Mouse (Mus musculus) embryonic facial prominence, embryonic 10.5 days (tissue): ENCODE measurements around the gene Adi1. TPM values are rescaled to one million over a fixed set of nuclear protein-coding genes. Genes with fewer than 3 reads are reported as not detected.

ENCODE experiments used
- DNase-seq: peaks from one replicate; pipeline ENCODE4 v3.0.0-alpha.2; 2017; ENCODE audit warnings: low spot score
- H3K27ac ChIP-seq: fragments of 300-500 bp; sonication (generic); replicated peaks from 2 replicates; pipeline ENCODE4 v1.5.1; 2016; ENCODE audit warnings: mild to moderate bottlenecking
- H3K27me3 ChIP-seq: fragments of 300-500 bp; sonication (generic); replicated peaks from 2 replicates; pipeline ENCODE4 v1.6.1; 2016; ENCODE audit warnings: low read depth, mild to moderate bottlenecking; ENCODE audit not compliant: poor library complexity, severe bottlenecking
- H3K36me3 ChIP-seq: fragments of 300-500 bp; sonication (generic); replicated peaks from 2 replicates; pipeline ENCODE4 v1.6.1; 2016; ENCODE audit warnings: mild to moderate bottlenecking, moderate library complexity
- H3K4me1 ChIP-seq: fragments of 300-500 bp; sonication (generic); 2 replicates; pipeline ENCODE4 v1.6.1; 2016
- H3K4me3 ChIP-seq: fragments of 300-500 bp; sonication (generic); 2 replicates; pipeline ENCODE4 v1.5.1; 2016; ENCODE audit warnings: mild to moderate bottlenecking, moderate library complexity
- H3K9me3 ChIP-seq: fragments of 300-500 bp; sonication (generic); 2 replicates; pipeline ENCODE4 v1.6.1; 2016; ENCODE audit warnings: mild to moderate bottlenecking
- WGBS: fragments of 180-500 bp; shearing (Covaris S2); methylation state at CpG from one replicate; pipeline ENCODE4 v1.1.7; 2016; 5-methylcytosine and 5-hydroxymethylcytosine counted together
- polyA plus RNA-seq: library from polyadenylated mRNA; unstranded; fragments of >200 nt; fragmentation: Nextera tagmentation; extraction: Ambion mirVana; gene quantifications from 2 replicates; pipeline ENCODE4 v1.2.1, GENCODE M21; 2016

Gene Adi1
- polyA plus RNA-seq, result 56.9 and 62.2 TPM in 2 replicates

DNA sequence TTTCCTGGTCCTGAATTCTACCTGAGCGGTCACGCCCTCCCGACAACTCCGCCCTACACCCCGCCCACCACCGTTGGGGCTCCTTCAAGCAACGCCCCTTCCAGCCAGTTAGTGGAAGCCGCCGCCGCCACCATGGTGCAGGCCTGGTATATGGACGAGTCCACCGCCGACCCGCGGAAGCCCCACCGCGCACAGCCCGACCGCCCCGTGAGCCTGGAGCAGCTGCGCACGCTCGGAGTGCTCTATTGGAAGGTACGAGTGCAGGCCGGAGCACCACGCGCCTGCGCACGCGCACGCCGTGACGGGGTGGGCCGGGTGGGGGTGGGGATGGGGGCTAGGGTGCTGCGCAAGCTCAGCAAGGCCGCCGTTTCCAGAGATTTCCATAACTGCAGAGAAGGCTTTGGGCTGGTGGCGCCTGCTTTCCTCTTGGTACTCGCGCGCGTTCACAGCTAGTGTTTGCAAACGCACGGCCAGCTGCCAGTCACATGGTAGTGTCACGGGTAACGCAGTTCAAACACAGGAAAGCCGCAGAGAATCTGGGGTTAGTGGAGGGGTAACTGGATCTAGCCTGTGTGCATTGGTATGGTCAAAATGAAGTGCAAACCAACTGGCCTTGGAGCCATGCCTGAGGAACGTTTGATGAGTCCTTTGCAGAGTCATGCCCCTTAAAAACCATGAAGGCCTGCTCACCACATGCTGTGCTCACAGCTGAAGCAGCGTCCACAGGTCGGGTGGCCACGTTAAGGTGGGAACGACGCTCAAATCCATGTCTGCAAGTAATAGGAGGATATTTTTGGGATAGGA is at the start of gene Adi1:
Adi1 (plus strand) TSS at position 111 of the 804 bp plus-strand sequence.
- DNase-seq, result peak; percentile 93
- Histone ChIP-seq H3K4me3 (peak within 1 kb of the TSS; percentile 64), H3K27ac (peak within 1 kb of the TSS; percentile 93), H3K36me3 (peaks cover 29% of the 10 kb centered on the region), H3K27me3 (no peaks in the 10 kb centered on the region), H3K9me3 (no peaks in the 10 kb centered on the region), H3K4me1 (peaks cover 20% of the 10 kb centered on the region)
- WGBS, result 4% methylated on average over 53 of the region's 53 CpGs

DNA sequence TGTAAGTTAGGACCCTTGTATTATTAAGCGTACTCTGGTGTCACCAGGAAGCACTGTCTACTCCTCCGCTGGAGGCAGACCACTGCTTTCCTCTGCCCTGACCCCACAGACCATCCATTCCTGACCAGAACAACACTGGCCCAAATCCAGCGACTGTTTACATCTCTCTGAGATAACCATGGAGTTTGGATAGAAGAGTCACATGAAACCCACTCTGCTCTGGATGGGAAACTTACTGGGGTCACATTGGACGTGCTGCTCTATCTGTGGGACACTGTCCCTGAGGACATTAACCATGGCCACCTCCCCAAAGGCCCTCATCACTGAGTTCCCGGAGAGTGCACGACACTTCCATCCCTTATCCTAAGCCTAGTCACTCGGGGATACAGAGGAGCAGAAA is 49.6 kb upstream of the Adi1 start:
- H3K27me3 ChIP-seq, result no peaks in the 10 kb centered on the region
- H3K27ac ChIP-seq, result no peak overlapping the region
- H3K9me3 ChIP-seq, result no peaks in the 10 kb centered on the region
- H3K36me3 ChIP-seq, result peaks cover 27% of the 10 kb centered on the region
- no peak for DNase-seq
- no peak overlapping the region for H3K4me3 ChIP-seq
- 87% methylated on average over 7 of the region's 7 CpGs for WGBS
- peaks cover 15% of the 10 kb centered on the region for H3K4me1 ChIP-seq

DNA sequence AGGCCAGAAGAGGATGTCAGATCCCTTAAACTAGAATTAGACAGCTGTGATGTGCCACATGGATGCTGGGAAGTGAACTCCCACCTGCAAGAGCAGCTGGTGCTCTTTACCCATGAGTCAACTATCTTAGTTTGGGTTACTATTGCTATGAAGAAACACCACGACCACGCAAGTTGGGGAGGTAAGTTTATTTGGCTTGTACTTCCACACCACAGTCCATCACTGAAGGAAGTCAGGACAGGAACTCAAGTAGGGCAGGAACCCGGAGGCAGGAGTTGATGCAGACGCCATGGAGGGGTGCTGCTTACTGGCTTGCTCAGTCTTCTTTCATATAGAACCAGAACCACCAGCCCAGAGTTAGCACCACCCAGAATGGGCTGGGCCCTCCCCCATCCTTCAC is 47.9 kb upstream of the Adi1 start:
- 74% methylated on average over 4 of the region's 4 CpGs for WGBS
- H3K9me3 ChIP-seq, result no peaks in the 10 kb centered on the region

DNA sequence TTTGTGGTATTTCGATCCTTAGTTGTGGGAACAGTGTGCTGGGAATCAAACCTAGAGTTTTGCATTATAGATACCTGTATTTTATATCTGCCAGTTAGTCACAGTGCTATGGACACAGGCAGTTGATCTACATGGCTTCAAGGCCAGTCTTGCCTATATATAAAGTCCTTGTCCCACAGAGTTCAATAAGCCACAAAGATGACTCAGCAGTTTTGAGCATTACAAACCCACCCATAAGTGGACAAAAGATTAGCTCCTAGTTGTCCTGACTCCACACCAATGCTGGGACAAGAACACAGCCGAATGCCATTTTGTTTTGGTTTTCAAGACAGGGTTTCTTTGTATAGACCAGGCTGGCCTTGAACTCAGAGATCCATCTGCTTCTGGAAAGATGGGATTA is 46.6 kb upstream of the Adi1 start:
- Histone ChIP-seq H3K36me3 (peaks cover 57% of the 10 kb centered on the region), H3K27ac (no peak overlapping the region), H3K9me3 (no peaks in the 10 kb centered on the region), H3K27me3 (no peaks in the 10 kb centered on the region), H3K4me1 (peaks cover 13% of the 10 kb centered on the region), H3K4me3 (no peak overlapping the region)
- DNase-seq, result no peak
- 92% methylated on average over 2 of the region's 2 CpGs for WGBS

More for the DNA sequence above, 47.9 kb upstream of the Adi1 start:
- DNase-seq, result no peak
- peaks cover 44% of the 10 kb centered on the region for H3K36me3 ChIP-seq
- H3K27me3 ChIP-seq, result no peaks in the 10 kb centered on the region
- no peak overlapping the region for H3K27ac ChIP-seq
- no peak overlapping the region for H3K4me3 ChIP-seq
- peaks cover 5% of the 10 kb centered on the region; the same call in 1 of the 2 replicates for H3K4me1 ChIP-seq

DNA sequence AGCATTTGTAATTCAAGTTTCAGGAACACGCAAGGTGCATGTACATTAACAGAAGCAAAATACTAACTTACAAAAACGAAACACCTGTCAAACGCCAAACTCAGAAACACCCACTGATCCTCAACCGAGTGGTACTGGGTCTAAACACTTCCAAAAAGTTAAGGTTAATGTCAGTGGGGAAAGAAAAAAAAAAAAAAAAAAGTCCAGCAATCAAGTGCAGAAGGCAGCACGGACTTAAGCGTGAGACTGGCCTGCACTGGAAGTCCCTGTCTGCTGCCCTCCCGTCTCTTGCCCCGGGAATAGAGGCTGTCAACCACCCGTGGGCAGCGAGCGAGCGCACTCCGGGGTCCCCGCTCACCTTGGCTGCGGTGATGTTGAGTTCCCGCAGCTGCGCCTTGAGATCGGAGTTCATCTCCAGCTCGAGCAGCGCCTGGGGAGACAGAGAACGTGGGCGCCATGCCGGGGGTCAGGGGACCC is 39.9 kb upstream of the Adi1 start:
- Histone ChIP-seq H3K27ac (peak overlapping the region; percentile 99), H3K9me3 (no peaks in the 10 kb centered on the region), H3K36me3 (peaks cover 46% of the 10 kb centered on the region), H3K4me1 (peaks cover 29% of the 10 kb centered on the region), H3K27me3 (no peaks in the 10 kb centered on the region), H3K4me3 (peak overlapping the region; percentile 96)
- 2% methylated on average over 23 of the region's 23 CpGs for WGBS
- DNase-seq, result no peak

DNA sequence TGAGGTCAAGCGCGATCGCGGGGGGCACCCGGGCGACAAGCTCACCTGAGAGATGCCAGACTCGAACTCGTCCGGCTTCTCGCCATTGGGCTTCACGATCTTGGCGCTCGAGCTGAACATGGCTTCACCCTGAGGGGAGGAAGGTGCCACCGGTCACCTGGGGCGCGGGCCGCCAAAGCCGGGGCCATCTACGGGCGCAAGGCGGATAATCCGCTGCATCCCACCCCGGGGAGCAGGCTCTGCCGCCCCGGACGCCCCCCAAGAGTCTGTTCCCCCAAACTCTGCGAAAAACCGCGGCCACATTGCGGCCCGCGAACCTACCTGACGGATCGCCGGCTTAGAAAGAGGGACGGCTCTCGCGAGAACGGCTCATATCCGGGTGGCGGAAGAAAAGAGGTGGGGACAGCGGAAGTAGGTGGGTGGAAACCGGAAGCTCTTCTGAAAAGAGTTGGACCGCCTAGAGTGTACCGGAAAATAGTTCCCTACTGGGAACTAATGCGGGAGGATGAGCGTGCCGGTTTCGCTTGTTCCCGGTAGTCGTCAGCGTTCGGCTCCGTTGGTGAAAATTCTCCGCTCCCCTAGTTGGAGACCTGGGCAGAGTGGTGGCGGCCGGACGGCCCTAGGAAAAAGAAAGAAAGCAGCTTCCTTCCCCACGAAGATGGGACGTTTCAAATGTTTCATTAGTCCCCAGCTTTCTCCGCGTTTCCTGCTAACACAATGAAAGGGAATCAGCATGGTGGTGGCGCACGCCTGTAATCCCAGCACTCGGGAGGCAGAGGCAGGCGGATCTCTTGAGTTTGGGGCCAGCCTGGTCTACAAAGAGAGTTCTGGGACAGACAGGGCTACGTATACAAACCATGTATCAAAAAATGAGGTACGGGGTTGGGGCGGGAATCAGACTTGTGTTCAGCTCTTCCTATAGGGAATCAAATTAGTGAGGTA is 39.2 kb upstream of the Adi1 start, which contains the start of gene Rps7:
Rps7 (minus strand) TSS at position 419 of the 942 bp plus-strand sequence.
- WGBS, result 6% methylated on average over 69 of the region's 69 CpGs
- H3K27me3 ChIP-seq, result no peaks in the 10 kb centered on the region
- peak within 1 kb of the TSS; percentile 96 for H3K4me3 ChIP-seq
- H3K4me1 ChIP-seq, result peaks cover 29% of the 10 kb centered on the region
- H3K27ac ChIP-seq, result peak within 1 kb of the TSS; percentile 99
- peak; percentile 92 for DNase-seq
- no peaks in the 10 kb centered on the region for H3K9me3 ChIP-seq
- H3K36me3 ChIP-seq, result peaks cover 39% of the 10 kb centered on the region

DNA sequence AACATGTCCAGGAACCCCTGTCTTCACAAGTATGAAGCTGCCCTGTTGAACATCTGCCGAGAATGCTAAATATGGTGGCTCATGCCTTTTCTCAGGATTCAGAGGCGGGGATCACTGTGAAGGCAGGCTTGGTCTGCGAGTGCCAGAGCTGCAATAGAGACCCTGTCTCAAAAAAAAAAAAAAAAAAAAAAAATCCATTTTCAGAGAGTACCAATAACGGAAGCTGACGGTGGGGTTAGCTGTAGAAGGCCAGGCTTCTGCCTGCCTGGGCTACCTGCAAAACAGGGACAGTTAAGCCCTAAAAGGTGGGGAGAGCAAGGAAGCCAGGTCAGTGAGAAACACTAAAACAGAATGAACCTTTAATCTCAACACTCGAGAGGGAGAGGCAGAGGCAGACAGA is 38.5 kb upstream of the Adi1 start:
- Histone ChIP-seq H3K4me1 (peaks cover 29% of the 10 kb centered on the region), H3K36me3 (peaks cover 32% of the 10 kb centered on the region), H3K27ac (no peak overlapping the region; the same call in 1 of the 2 replicates), H3K9me3 (no peaks in the 10 kb centered on the region), H3K27me3 (no peaks in the 10 kb centered on the region), H3K4me3 (peak overlapping the region; percentile 96)
- WGBS, result 91% methylated on average over 6 of the region's 6 CpGs
- no peak for DNase-seq

DNA sequence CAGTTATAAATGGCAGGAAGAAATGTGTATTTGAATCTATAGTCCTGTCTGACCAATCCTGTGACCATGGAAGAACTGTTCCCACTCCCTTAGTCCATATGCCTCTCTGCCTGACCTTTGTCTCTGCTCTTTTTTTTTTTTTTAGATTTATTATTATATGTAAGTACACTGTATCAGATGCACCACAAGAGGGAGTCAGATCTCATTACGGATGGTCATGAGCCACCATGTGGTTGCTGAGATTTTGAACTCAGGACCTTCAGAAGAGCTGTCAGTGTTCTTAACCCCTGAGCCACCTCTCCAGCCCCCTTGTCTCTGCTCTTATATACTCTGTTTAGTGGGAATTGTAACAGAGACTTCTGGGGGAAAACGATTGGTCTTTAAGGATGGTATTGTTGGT is 36.3 kb upstream of the Adi1 start:
- Histone ChIP-seq H3K27me3 (no peaks in the 10 kb centered on the region), H3K27ac (no peak overlapping the region), H3K9me3 (no peaks in the 10 kb centered on the region), H3K4me3 (no peak overlapping the region), H3K36me3 (peaks cover 9% of the 10 kb centered on the region), H3K4me1 (peaks cover 12% of the 10 kb centered on the region)
- 77% methylated on average over 2 of the region's 2 CpGs for WGBS
- no peak for DNase-seq

DNA sequence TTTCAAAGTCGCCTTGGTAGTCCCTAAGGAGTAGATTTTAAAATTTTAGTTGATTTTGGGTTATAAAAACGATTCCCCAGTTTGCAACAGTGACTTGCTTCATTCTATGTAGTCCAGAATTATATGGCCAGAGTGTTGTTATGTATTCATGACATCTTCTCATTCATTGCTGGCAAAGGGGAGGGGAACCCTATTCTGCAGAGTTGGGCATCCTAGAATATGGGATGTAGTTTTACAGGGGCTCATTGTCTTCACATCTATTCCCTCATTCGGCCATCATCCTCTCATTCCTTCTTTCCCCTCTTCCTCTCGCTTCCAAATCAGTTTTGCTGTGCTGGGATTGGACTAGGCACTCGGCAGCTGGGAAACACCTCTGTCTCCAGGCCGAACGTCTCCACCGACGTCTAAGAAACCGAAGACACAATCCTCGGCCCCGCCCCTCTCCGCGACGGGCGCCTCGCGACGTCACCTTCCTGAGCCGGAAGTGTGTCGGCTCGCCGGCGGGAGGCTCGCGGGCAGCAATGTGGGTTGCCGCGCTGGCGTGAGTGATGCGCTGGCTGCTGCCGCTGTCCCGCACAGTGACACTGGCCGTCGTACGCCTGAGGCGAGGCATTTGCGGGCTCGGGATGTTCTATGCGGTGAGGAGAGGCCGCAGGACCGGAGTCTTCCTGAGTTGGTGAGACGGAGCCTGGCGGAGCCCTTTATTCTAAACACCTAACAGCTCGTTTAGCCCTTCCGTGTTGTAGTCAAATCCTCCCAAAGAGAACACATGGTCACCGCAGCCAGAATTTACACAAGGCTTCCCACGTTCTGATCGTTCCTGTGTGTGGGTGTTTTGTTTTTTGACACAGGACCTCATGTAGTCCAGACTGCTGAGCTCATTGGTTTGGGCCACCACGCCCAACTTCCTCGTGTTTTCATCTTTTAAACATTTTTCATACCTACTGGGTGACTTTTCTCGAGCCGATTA is 25.6 kb upstream of the Adi1 start, which contains the start of gene Rnaseh1:
Rnaseh1 (plus strand) TSS at position 462 of the 970 bp plus-strand sequence.
- DNase-seq, result peak; percentile 93
- H3K36me3 ChIP-seq, result peaks cover 24% of the 10 kb centered on the region
- H3K4me3 ChIP-seq, result peak within 1 kb of the TSS; percentile 91
- peak within 1 kb of the TSS; percentile 87 for H3K27ac ChIP-seq
- 0 out of 2 replicates have a peak, but pooled peaks cover 5% of the 10 kb centered on the region for H3K27me3 ChIP-seq
- no peaks in the 10 kb centered on the region for H3K9me3 ChIP-seq
- H3K4me1 ChIP-seq, result peaks cover 16% of the 10 kb centered on the region
- 1% methylated on average over 52 of the region's 52 CpGs for WGBS

DNA sequence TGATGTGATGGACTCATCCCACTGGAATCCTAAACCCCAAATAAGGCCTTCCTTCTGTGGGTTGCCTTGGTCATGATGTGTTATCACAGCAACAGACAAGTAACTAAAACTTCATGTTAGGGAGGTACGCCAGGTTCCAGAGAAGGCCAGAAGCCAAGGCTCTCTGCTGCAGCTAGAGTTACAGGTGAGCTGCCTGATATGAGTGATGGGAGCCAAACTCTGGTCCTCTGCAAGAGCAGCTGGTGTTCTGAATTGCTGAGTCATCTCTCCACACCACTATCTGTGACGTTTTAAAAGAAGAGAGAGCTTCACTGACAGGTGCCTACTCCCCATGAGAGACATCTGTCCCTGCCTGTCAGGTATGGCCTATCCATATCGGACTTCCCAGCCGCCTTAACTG is 12.4 kb upstream of the Adi1 start:
- WGBS, result 86% methylated on average over 4 of the region's 4 CpGs
- H3K4me3 ChIP-seq, result no peak overlapping the region

DNA sequence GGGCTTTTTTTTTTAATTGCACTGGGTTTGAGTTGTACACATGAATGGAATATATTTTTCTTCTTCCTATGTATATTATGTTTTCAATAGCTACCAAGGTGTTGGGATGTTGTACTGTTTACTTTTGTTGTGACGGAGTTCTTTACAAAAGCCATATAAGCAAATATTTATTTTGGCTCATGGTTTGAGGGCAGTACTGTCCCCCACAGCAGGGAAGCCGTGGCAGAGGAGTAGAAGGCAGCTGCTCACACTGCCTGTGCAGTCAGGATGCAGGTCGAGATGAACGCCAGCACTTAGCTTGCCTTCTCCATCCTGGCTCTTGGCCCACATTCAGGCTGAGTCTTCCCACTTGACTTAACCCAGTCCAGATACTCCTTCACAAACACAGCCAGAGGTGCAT is 8.3 kb upstream of the Adi1 start:
- Histone ChIP-seq H3K4me3 (no peak overlapping the region), H3K36me3 (peaks cover 9% of the 10 kb centered on the region; the same call in 1 of the 2 replicates), H3K27ac (peak overlapping the region; percentile 7; the same call in 1 of the 2 replicates), H3K27me3 (no peaks in the 10 kb centered on the region), H3K9me3 (no peaks in the 10 kb centered on the region), H3K4me1 (peaks cover 14% of the 10 kb centered on the region)
- WGBS, result 79% methylated on average over 4 of the region's 4 CpGs
- DNase-seq, result no peak

More for the DNA sequence above, 12.4 kb upstream of the Adi1 start:
- Histone ChIP-seq H3K9me3 (no peaks in the 10 kb centered on the region), H3K4me1 (peaks cover 10% of the 10 kb centered on the region), H3K27ac (no peak overlapping the region), H3K27me3 (no peaks in the 10 kb centered on the region), H3K36me3 (peaks cover 47% of the 10 kb centered on the region)
- DNase-seq, result no peak
